Mouse (Mus musculus): ENCODE data around the gene Relch.
A peak's percentile ranks its signal among the peaks of the same experiment; 100 is the strongest.
"Not testable (repeated sequence)": the region's sequence is repeated elsewhere in the genome, so short reads cannot be mapped to it uniquely, and the experiment has no call there.

Gene Relch

GRCm38 (mm10) chr1:105663171-105663961 lies at the start of gene Relch, which contains the start of gene Pign:
Gene Relch, plus strand, starts transcription at chr1:105663861.
Gene Pign, minus strand, starts transcription at chr1:105663677.
- DNase-seq (ENCODE audit: low read depth, low spot score) = peak; percentile 99

- DNase-seq (ENCODE audit: low read depth, low spot score) = peak; percentile 40
These were observed 33.2 kb upstream of the Relch start for GRCm38 (mm10) chr1:105630481-105630880.

- no peak for DNase-seq (ENCODE audit: low read depth, low spot score)
These were observed 19.6 kb upstream of the Relch start for GRCm38 (mm10) chr1:105644093-105644492.

- DNase-seq (ENCODE audit: low read depth, low spot score) = no peak
These were observed 13.0 kb upstream of the Relch start for GRCm38 (mm10) chr1:105650650-105651049.

GRCm38 (mm10) chr1:105653981-105654380 lies 9.7 kb upstream of the Relch start:
- DNase-seq (ENCODE audit: low read depth, low spot score) = no peak

GRCm38 (mm10) chr1:105660015-105660414 lies 3.6 kb upstream of the Relch start:
- DNase-seq (ENCODE audit: low read depth, low spot score) = peak; percentile 39

GRCm38 (mm10) chr1:105662820-105663170 lies 866 bp upstream of the Relch start:
- DNase-seq (ENCODE audit: low read depth, low spot score) = no peak

GRCm38 (mm10) chr1:105663962-105664812 lies 526 bp downstream of the Relch start:
- DNase-seq (ENCODE audit: low read depth, low spot score) = no peak

- no peak for DNase-seq (ENCODE audit: low read depth, low spot score)
These were observed 6.0 kb downstream of the Relch start for GRCm38 (mm10) chr1:105669700-105670099.

GRCm38 (mm10) chr1:105674763-105675162 lies 11.1 kb downstream of the Relch start:
- no peak for DNase-seq (ENCODE audit: low read depth, low spot score)

GRCm38 (mm10) chr1:105680587-105680986 lies 16.9 kb downstream of the Relch start:
- DNase-seq (ENCODE audit: low read depth, low spot score) = no peak

- no peak for DNase-seq (ENCODE audit: low read depth, low spot score)
These were observed 21.8 kb downstream of the Relch start for GRCm38 (mm10) chr1:105685501-105685900.

GRCm38 (mm10) chr1:105695581-105695980 lies 31.9 kb downstream of the Relch start:
- DNase-seq (ENCODE audit: low read depth, low spot score) = no peak

GRCm38 (mm10) chr1:105700984-105701530 lies 37.4 kb downstream of the Relch start:
- no peak for DNase-seq (ENCODE audit: low read depth, low spot score)

- no peak for DNase-seq (ENCODE audit: low read depth, low spot score)
These were observed 45.8 kb downstream of the Relch start for GRCm38 (mm10) chr1:105709415-105709814.

GRCm38 (mm10) chr1:105711227-105711626 lies 47.6 kb downstream of the Relch start:
- peak; percentile 9 for DNase-seq (ENCODE audit: low read depth, low spot score)

GRCm38 (mm10) chr1:105712822-105713221 lies 49.2 kb downstream of the Relch start:
- no peak for DNase-seq (ENCODE audit: low read depth, low spot score)

- no peak for DNase-seq (ENCODE audit: low read depth, low spot score)
These were observed 54.7 kb downstream of the Relch start for GRCm38 (mm10) chr1:105718358-105718757.

GRCm38 (mm10) chr1:105729246-105729645 lies 65.6 kb downstream of the Relch start:
- DNase-seq (ENCODE audit: low read depth, low spot score) = not testable (repeated sequence)

- DNase-seq (ENCODE audit: low read depth, low spot score) = no peak
These were observed 71.7 kb downstream of the Relch start for GRCm38 (mm10) chr1:105735318-105735717.

GRCm38 (mm10) chr1:105738334-105738733 lies 74.7 kb downstream of the Relch start:
- no peak for DNase-seq (ENCODE audit: low read depth, low spot score)

GRCm38 (mm10) chr1:105739493-105739892 lies 75.8 kb downstream of the Relch start:
- DNase-seq (ENCODE audit: low read depth, low spot score) = no peak

All from retina, postnatal 7 days (tissue).